Mouse (Mus musculus) heart, embryonic 16.5 days (tissue): ENCODE results near the gene Fbxl17. TPM values are rescaled to one million over a fixed set of nuclear protein-coding genes. Genes with fewer than 3 reads are reported as not detected.

Experiments
- ATAC-seq: fragments of 200-750 bp; cut with Nextera tagmentation; replicated peaks from 2 replicates; pipeline ENCODE4 v1.8.0; 2017; ENCODE audit warnings: moderate number of reproducible peaks; ENCODE audit not compliant: insufficient read depth, low FRiP score; ENCODE audit errors: extremely low read depth
- H3K27ac ChIP-seq: fragments of 300-500 bp; sonication (generic); 2 replicates; pipeline ENCODE4 v1.5.1; 2014; ENCODE audit warnings: mild to moderate bottlenecking, low read length, control low read depth, moderate library complexity
- H3K27me3 ChIP-seq: fragments of 300-500 bp; sonication (generic); 2 replicates; pipeline ENCODE4 v1.6.1; 2014; ENCODE audit warnings: low read length, mixed read lengths; ENCODE audit not compliant: control insufficient read depth, insufficient read depth
- H3K36me3 ChIP-seq: fragments of 300-500 bp; sonication (generic); 2 replicates; pipeline ENCODE4 v1.6.1; 2014; ENCODE audit not compliant: control insufficient read depth, insufficient read depth
- H3K4me1 ChIP-seq: fragments of 300-500 bp; sonication (generic); 2 replicates; pipeline ENCODE4 v1.6.1; 2014; ENCODE audit warnings: low read length, mixed read lengths; ENCODE audit not compliant: control insufficient read depth, insufficient read depth
- H3K4me2 ChIP-seq: fragments of 300-500 bp; sonication (generic); 2 replicates; pipeline ENCODE4 v1.6.1; 2014; ENCODE audit warnings: low read depth, mild to moderate bottlenecking, control low read depth, low read length
- H3K4me3 ChIP-seq: fragments of 300-500 bp; sonication (generic); 2 replicates; pipeline ENCODE4 v1.5.1; 2014; ENCODE audit warnings: mild to moderate bottlenecking, control low read depth, low read length
- H3K9ac ChIP-seq: fragments of 300-500 bp; sonication (generic); 2 replicates; pipeline ENCODE4 v1.6.1; 2014; ENCODE audit warnings: low read length, control low read depth
- H3K9me3 ChIP-seq: fragments of 300-500 bp; sonication (generic); replicated peaks from 2 replicates; pipeline ENCODE4 v1.6.1; 2016; ENCODE audit warnings: low read length; ENCODE audit not compliant: control insufficient read depth
- WGBS: fragments of 180-500 bp; shearing (Covaris S2); extraction: QIAGEN DNeasy Blood & Tissue Kit; methylation state at CpG from one replicate; pipeline ENCODE4 v1.1.7; 2014; 5-methylcytosine and 5-hydroxymethylcytosine counted together
- polyA plus RNA-seq: library from polyadenylated mRNA; unstranded; fragments of >200 nt; fragmentation: Nextera tagmentation; extraction: Ambion mirVana; gene quantifications from 2 replicates; pipeline ENCODE4 v1.2.1, GENCODE M21; 2015

Gene Fbxl17
- polyA plus RNA-seq, 1 experiment from 2014 or later, result 14.3 TPM

DNA sequence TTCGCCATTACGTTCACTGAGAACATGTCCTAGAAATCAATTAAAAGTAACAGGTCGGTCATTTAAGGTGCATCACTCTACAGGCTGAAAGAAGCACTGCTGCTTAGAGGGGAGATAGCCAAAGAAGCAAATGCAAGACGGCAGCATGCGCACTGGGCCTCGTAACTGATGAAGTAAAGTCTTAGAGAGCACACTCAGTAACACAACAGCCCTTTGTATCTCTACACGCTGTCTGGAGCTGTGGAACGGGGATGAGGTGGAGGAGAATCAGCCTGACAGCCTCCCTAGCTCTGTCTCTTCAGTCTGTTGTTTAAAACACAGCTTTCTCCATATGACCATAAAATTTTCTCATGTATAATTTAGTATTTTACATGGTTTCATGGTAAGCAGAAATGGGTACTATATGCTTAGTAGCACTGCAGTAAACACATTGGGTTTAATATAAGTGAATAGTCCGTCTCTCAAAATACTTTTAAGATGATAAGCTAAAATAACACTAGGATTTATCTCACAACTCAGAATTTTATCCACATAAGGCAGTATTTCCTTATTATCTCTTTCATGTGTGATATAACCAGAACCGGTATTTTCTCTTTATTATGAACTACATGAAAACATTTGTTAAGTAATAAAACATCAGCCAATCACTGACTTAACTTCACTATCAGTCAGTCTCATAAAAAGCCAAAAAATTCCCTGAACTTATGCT, 52.7 kb downstream of the Fbxl17 start:
- 74% methylated on average over 10 of the region's 10 CpGs for WGBS
- no peaks in the 10 kb centered on the region for H3K27me3 ChIP-seq

DNA sequence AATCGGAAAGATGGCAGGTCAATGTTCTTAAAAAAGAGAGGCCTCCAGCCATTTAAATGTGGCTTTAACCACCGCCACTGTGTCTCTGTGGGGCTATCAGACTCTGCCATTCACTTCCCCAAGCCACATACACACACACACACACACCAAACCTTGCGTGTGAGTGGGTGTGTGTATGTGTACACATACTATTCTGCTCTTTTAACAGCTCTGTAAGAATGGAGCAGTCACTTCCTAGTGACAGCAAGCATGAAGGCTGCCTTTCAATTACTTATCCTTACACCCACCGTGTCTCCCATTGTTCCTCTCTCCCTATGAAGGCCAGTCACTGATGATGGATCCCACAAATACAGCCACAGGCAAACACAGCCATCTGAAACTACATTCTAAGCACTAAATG, 54.6 kb downstream of the Fbxl17 start:
- H3K27ac ChIP-seq, result peak overlapping the region; percentile 25
- no peaks in the 10 kb centered on the region for H3K9me3 ChIP-seq
- 89% methylated on average over 4 of the region's 4 CpGs for WGBS
- H3K36me3 ChIP-seq, result no peaks in the 10 kb centered on the region
- H3K27me3 ChIP-seq, result no peaks in the 10 kb centered on the region
- no peak overlapping the region for H3K4me3 ChIP-seq
- no peak for ATAC-seq
- no peak overlapping the region for H3K4me2 ChIP-seq
- no peak overlapping the region for H3K9ac ChIP-seq
- peaks cover 4% of the 10 kb centered on the region; the same call in 1 of the 2 replicates for H3K4me1 ChIP-seq

More for the DNA sequence above, 52.7 kb downstream of the Fbxl17 start:
- Histone ChIP-seq H3K9ac (no peak overlapping the region), H3K4me1 (peaks cover 6% of the 10 kb centered on the region; the same call in 1 of the 2 replicates), H3K9me3 (no peaks in the 10 kb centered on the region), H3K4me2 (no peak overlapping the region), H3K4me3 (no peak overlapping the region), H3K27ac (no peak overlapping the region), H3K36me3 (no peaks in the 10 kb centered on the region)
- ATAC-seq, result no peak

DNA sequence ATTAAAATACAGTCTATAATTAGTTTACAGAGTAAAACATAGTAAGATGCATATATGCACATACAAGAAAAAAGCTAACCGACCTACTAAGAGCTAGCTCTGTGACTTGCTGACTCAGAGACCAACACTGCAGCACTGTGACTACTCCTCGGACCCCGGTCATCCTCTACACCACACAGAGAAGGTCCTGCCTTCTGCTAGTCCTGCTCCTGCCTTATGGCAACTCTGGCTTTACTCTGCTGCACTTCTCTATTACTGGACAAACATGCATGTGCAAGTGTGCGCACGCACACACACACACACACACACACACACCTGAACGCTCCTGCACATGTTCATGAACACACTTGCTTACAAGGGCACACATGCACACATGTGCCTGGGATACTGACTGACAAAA, 62.4 kb downstream of the Fbxl17 start:
- Histone ChIP-seq H3K27ac (no peak overlapping the region), H3K27me3 (no peaks in the 10 kb centered on the region), H3K4me3 (no peak overlapping the region), H3K9me3 (no peaks in the 10 kb centered on the region), H3K9ac (no peak overlapping the region), H3K4me1 (peaks cover 6% of the 10 kb centered on the region; the same call in 1 of the 2 replicates), H3K4me2 (no peak overlapping the region), H3K36me3 (no peaks in the 10 kb centered on the region)
- 93% methylated on average over 6 of the region's 6 CpGs for WGBS
- ATAC-seq, result no peak

DNA sequence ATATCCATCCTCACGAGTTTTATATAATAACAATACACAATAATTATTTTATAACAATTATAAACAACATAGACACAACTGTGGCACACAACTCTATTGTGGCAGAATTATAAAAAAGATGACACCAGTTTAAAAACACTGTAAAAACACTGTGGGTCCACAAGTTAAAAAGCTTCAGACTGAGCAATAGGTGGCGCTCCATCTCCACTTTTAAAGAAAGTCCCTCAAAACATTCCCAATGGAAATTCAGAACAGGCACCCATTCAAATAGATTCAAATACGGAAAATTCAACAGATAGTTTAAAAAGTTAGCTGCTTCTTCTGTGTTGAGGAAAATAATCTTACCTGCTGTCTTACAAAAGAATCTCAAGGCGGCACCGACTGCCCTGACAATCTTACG, 65.7 kb downstream of the Fbxl17 start:
- no peaks in the 10 kb centered on the region for H3K27me3 ChIP-seq
- H3K9me3 ChIP-seq, result no peaks in the 10 kb centered on the region
- no peak overlapping the region for H3K4me2 ChIP-seq
- 50% methylated on average over 6 of the region's 6 CpGs for WGBS
- ATAC-seq, result no peak
- no peak overlapping the region for H3K27ac ChIP-seq
- H3K4me1 ChIP-seq, result peaks cover 8% of the 10 kb centered on the region; the same call in 1 of the 2 replicates
- H3K4me3 ChIP-seq, result no peak overlapping the region
- H3K36me3 ChIP-seq, result no peaks in the 10 kb centered on the region
- no peak overlapping the region for H3K9ac ChIP-seq

DNA sequence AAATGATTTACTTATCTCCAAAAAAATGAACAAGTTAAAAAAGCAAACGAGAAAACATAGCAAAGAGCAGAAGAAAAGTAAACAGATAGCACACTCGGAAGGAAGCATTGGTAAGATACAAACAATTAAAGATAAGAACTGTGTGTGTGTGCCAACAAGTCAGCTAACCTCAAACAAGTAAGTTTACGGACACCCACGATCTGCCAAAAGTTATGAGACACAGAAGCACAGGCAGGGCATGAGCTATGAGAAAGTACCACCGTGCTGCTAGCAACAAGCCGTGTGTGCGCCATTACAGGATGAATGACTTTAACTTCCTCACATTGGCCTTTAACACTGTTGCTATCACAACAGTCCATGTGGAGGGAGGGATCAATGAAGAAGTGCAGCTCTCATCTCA, 68.2 kb downstream of the Fbxl17 start:
- H3K9ac ChIP-seq, result no peak overlapping the region
- 45% methylated on average over 7 of the region's 7 CpGs for WGBS
- H3K9me3 ChIP-seq, result no peaks in the 10 kb centered on the region
- no peak overlapping the region for H3K4me2 ChIP-seq
- H3K27ac ChIP-seq, result no peak overlapping the region
- H3K4me1 ChIP-seq, result peaks cover 6% of the 10 kb centered on the region; the same call in 1 of the 2 replicates
- no peak overlapping the region for H3K4me3 ChIP-seq
- H3K36me3 ChIP-seq, result no peaks in the 10 kb centered on the region
- ATAC-seq, result no peak
- no peaks in the 10 kb centered on the region for H3K27me3 ChIP-seq

DNA sequence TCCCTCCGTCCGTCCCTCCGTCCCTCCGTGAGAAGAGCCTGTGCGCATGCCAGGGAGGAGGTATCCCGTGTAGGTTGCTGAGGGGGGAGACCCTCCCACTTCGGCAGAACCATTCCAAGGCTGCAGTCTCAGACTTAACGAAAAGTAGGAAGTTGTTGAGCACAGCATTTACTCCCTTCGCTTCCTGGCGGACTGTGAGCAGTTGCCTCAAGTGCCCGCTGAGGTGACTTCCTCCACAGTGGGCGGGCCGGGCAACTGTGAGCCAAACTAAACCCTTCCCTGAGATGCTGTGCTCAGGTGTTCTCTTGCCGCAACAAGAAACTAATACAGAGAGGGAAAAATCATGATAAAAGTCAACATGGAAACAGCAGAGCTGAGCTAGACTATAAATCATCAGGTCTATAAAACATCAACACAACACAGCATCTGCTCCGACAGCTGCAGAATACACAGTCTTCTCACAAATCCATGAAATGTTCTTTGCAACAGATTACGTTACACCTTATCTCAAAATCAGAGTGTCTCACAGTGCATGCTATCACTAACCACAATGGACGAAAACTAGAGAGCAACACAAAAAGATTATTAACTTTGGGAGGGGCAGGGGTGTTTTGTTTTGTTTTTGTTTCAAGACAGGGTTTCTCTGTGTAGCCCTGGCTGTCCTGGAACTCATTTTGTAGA, 69.3 kb downstream of the Fbxl17 start:
- Histone ChIP-seq H3K27ac (no peak overlapping the region), H3K9ac (peak overlapping the region; percentile 43; the same call in 1 of the 2 replicates), H3K27me3 (no peaks in the 10 kb centered on the region), H3K9me3 (no peaks in the 10 kb centered on the region), H3K4me3 (peak overlapping the region; percentile 40), H3K4me1 (peaks cover 6% of the 10 kb centered on the region; the same call in 1 of the 2 replicates), H3K36me3 (no peaks in the 10 kb centered on the region), H3K4me2 (peak overlapping the region; percentile 65)
- 61% methylated on average over 17 of the region's 17 CpGs for WGBS
- 0 out of 2 replicates have a peak, but pooled peaks have one; percentile 41 for ATAC-seq

DNA sequence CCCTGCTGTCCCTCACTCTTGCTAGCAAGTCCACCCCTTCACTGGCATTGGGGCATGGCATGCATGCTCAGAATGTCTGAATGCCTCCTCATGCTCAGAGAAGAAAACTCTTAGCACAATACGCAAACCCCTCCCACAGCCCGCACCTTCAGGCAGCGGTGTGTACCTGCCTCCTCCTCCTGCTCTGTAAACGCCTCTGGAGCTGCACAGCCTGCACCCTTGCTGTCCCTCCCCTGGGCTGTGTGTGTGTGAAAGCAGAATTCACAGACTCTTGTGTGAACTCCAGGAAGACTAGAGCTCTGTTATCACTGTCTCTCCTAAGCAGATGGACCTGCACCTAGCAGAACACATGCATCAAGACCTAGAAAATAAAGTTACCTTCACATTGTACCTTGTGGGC, 76.0 kb downstream of the Fbxl17 start:
- H3K4me3 ChIP-seq, result no peak overlapping the region
- H3K4me2 ChIP-seq, result no peak overlapping the region
- H3K36me3 ChIP-seq, result peaks cover 3% of the 10 kb centered on the region; the same call in 1 of the 2 replicates
- H3K4me1 ChIP-seq, result no peaks in the 10 kb centered on the region
- H3K27ac ChIP-seq, result no peak overlapping the region
- no peak overlapping the region for H3K9ac ChIP-seq
- 75% methylated on average over 4 of the region's 4 CpGs for WGBS
- H3K27me3 ChIP-seq, result no peaks in the 10 kb centered on the region
- no peak for ATAC-seq
- no peaks in the 10 kb centered on the region for H3K9me3 ChIP-seq

DNA sequence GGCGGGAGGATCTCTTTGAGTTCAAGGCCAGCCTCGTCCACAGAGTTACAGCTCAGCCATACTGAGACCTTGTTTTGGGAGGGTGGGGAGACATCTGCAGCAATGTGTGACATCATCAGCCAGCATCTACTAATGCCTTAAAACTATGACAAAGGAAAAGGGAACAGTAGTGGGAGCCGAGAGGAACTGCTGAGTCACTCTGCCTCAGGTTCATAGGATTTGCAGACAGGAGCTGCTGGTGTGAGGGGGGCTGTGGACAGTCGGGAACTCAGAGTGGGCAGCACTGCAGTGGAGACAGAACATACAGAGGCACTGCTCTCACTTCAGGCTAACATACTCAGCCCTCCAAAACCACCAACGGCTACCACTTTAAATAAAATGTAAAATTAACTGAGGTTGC, 77.1 kb downstream of the Fbxl17 start:
- H3K27ac ChIP-seq, result no peak overlapping the region
- no peak overlapping the region for H3K9ac ChIP-seq
- H3K36me3 ChIP-seq, result peaks cover 3% of the 10 kb centered on the region; the same call in 1 of the 2 replicates
- no peak for ATAC-seq
- H3K4me3 ChIP-seq, result no peak overlapping the region
- 91% methylated on average over 5 of the region's 5 CpGs for WGBS
- no peaks in the 10 kb centered on the region for H3K9me3 ChIP-seq
- no peaks in the 10 kb centered on the region for H3K4me1 ChIP-seq
- no peaks in the 10 kb centered on the region for H3K27me3 ChIP-seq
- H3K4me2 ChIP-seq, result no peak overlapping the region

DNA sequence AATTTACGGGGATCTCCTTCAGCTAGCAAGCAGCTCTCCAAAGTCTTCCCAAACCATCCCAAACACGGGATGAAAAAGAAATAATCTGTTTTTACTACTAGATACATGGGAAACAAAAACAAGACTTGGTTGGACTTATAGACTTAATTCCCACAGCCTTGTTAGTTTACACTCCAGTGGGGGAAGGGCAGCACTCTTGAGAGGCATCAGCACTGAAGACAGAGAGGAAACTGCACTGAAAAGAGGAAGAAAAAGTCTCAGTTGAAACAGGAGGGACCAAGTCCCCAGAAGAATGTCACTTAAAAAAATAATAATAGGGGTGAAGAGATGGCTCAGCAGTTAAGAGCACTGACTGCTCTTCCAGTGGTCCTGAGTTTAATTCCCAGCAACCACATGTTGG, 78.0 kb downstream of the Fbxl17 start:
- Histone ChIP-seq H3K27me3 (no peaks in the 10 kb centered on the region), H3K9ac (no peak overlapping the region), H3K4me1 (no peaks in the 10 kb centered on the region), H3K27ac (no peak overlapping the region), H3K4me3 (no peak overlapping the region), H3K4me2 (no peak overlapping the region), H3K36me3 (peaks cover 3% of the 10 kb centered on the region; the same call in 1 of the 2 replicates), H3K9me3 (no peaks in the 10 kb centered on the region)
- 64% methylated on average over 2 of the region's 2 CpGs for WGBS
- ATAC-seq, result no peak
